Mouse (Mus musculus) frontal cortex, postnatal 36 days (tissue): Measurements from ENCODE around the gene Prmt8.

ENCODE experiments used
- DNase-seq, 2 experiments: peaks; one replicate each; pipeline ENCODE4 v3.0.0; 2022; ENCODE audit warnings: low spot score in 2 of 2

Prmt8 gene

GRCm38 (mm10) chr6:127769275-127770156 is at the start of gene Prmt8:
Gene Prmt8, minus strand, starts transcription at chr6:127769472.
- DNase-seq: peak; percentile 57 to 80

GRCm38 (mm10) chr6:127803046-127803729 is 33.9 kb upstream of the Prmt8 start:
- peak in 1 of 2 experiments; percentile 17 for DNase-seq

GRCm38 (mm10) chr6:127802211-127802610 is 32.9 kb upstream of the Prmt8 start:
- no peak for DNase-seq

DNA sequence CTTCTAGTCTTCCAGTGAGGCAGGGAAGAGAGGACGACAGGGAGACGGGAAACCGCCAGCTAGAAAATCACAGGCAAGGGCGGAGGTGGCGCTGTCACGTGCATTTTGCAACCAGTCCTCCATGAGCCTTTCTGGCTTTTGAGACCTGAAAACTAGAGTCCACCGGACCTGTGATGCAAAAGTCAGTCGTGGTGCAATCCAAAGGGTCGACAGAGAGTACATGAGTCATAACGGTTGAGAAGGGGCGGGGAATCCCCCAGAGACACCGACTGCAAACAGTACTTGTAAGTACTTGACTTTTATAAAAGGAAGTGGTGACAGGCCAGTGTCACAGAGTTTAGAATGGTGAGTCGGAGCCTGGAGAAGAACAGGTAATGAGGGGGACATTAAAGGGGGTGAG is 20.8 kb upstream of the Prmt8 start:
- no peak for DNase-seq

DNA sequence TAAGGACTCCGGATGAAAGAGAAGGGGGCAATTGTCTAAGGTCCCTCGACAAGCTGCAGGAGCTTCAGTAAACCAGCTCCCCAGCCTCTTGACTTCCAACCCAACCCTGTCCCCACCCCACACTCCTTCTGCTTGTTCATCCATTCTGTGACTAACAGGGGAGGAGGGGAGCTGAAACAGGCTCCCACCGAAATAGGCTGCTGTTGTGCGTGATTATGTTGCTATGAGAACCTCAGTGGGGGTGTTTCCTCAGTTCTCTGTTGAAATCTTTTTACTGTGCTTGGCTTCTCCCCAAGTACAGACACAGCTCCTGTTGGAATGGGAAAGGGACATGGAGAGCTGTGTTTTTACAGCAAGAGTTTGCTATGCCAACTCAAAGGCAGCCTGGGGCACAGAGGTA is 1.5 kb upstream of the Prmt8 start:
- peak; percentile 56 to 80 for DNase-seq

- DNase-seq: peak in 1 of 2 experiments; percentile 34
These were observed 524 bp downstream of the Prmt8 start for GRCm38 (mm10) chr6:127768621-127769274.

DNA sequence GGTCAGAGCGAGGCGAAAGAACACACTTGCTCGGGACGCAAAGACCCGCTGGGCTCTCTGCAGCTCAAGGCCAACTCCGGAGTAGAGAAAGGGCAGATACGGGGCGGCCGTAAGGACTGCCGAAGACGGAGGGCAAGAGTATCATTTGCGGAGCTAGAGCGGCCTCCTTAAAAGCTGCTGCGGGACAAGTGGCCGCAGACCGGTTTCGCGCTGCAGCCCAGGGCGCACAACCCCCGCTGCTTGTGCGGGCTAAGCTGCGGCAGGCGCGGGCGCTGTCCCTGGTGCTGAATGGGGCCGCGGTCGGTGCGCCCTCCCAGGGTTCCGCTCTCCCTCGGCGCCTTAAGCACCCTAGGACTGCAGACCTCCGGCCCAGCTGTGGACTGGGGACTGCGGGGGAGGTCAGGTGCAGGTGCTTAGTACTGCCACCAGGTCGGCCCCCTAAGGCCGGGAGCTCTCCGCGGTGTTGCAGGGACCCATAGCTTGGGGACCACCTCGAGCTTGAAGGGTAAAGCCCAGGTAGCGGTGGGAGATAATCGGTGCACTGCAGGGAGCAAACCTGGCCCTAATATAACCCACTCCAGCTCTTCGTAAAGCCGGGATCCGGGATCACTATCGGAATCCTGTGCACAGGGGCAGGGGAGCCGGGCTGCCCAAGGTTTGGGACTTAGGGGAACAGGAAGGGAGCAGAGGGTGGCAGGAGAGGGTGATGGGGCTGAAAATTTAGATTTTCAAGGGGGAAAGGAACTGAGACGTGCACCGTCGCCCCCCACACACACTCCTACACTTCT is 1.4 kb downstream of the Prmt8 start:
- peak; percentile 22 to 39 for DNase-seq

DNA sequence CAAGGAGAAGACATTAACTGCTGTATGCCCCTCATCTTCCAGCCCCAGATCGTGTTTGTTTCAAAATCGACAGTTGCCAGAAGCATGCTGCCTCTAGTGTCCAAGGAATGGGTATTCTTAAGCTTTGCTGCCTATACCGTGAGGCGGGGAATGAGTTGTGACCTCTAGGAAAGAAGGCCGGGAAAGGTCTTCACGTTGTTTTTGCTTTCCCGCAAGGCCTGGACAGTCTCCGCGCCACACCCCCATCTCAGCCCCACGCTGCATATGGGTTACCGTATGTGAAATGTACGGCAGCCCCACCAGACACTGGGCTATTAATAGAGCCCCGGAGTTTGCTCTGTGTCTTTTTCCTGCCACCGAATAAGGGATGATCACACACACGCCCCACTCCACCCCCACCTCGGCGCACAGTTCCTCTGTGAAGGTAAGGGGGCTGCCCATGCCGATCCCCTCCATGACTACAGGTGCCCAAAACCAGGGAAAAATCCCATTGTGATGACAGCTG is 2.0 kb downstream of the Prmt8 start:
- peak; percentile 72 to 84 for DNase-seq

- peak; percentile 37 to 60 for DNase-seq
These were observed 2.6 kb downstream of the Prmt8 start for GRCm38 (mm10) chr6:127766641-127767200.

- peak; percentile 43 to 79 for DNase-seq
These were observed 3.1 kb downstream of the Prmt8 start for GRCm38 (mm10) chr6:127766041-127766604.

DNA sequence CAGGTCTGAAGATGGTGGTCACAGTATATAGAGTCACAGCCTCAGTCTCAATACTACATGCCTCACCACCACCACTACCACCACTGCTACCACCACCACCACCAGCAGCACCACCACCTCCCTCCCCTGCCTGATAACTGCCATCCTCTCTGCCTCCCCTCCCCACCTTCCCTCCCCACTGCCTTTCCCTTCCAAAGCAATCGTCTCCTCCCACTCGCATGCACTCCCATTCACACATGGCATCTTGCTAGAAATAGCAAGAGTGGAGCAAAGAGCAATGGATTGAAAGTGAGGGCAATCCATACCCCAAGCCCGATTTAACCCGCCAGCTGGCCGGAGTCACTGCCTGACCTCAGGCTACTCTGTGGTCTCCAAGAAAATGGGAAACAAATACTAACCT is 3.7 kb downstream of the Prmt8 start:
- DNase-seq: peak in 1 of 2 experiments; percentile 29

DNA sequence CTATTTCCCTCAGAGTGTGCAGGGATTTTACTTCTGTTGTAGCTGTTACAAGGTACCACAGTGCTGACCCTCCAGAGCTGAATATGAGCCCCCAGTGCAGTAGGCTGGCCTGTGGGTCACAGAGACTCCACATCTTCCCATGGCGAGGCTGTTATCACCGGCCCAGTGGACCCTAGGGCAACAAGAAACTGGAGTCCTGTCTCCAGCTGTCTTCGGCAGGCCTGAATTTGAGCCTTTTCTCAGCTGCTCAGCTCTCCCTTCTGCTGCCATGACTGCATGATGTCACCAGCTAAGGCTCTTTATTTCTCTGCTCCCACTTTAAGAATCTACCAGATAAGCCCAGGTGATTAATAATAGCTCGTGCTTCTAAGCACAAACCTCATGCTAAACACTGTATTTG is 11.0 kb downstream of the Prmt8 start:
- no peak for DNase-seq

DNA sequence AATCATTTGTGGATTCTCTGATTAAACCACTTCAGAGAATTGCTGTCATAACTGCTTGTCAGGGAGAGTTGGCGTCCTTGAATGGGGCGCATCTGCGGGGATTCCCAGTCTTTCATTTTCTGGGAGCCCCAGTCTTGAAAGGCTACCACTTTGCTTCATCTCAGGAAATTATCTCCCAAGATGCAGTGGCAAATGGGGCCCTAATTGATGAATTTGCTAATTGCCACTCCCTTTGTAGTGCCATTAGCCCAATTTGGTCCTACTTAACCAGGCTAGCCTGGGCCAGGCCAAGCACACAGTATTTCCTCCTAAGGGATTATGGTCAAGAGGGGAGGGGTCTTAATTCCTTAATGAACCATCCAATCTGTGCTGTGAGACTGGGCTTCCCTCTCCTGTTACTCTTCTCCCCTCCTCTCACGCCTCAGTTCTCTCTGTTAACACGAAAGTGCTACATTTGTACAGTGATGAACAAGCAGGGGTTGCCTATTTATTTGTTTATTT is 11.6 kb downstream of the Prmt8 start:
- DNase-seq: no peak

GRCm38 (mm10) chr6:127756856-127757255 is 12.4 kb downstream of the Prmt8 start:
- peak; percentile 31 to 51 for DNase-seq

DNA sequence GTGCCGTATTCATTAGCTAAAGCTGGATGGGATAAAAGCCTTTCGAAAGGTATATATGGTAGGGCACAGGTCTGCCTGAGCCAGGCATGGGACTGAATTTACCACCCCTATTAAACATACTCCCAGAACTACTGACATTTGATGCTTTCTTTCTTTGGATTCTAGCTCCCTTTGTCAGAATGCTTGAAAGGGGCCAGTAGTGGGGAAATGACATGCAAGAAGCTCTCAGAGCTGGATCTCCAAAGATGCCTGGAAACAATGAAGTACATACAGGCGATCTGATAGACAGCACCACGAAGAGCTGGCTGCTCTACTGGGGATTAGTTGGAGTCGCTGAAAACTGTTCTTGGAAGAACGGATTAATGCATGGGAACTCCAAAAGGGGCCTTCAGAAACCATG is 16.0 kb downstream of the Prmt8 start:
- DNase-seq: no peak

DNA sequence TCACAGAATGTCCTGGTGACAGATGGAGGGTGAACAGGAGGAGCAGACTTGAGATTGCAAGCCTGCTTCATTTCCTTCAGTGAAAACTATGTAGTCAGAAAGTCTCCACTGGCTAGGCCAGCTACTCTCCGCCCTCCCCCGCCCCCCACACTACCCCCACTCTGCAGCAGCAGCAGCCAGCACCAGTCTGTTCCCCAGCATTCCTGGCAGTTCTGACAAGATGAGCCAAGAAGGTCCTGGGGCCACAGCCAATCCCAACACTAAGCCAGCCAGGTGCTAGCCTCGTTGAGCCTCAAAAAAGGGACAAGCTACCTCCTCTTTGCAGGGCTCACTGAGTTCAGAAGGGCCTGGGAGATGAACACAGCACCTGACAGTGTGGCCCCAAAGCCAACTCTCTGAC is 16.6 kb downstream of the Prmt8 start:
- DNase-seq: no peak

DNA sequence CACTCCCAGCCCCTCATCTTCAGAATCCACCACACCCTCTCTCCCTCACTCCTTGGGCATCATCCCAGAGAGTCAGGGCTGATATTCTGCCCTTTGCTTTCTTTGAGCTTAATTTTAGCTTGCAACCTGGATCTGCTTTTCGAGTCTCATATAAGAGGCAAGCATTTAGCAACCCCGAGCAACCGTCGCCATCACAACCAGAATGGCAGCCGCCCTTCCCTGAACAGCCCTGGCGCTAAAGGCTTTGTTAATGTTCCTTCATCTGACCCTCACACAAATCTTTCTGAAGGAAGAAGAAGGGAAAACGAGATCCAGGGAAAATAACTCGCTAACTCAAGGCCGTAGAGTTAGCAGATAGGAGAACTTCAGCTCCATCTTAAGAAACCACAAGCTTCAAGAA is 17.8 kb downstream of the Prmt8 start:
- no peak for DNase-seq

GRCm38 (mm10) chr6:127748793-127749192 is 20.5 kb downstream of the Prmt8 start:
- no peak for DNase-seq

DNA sequence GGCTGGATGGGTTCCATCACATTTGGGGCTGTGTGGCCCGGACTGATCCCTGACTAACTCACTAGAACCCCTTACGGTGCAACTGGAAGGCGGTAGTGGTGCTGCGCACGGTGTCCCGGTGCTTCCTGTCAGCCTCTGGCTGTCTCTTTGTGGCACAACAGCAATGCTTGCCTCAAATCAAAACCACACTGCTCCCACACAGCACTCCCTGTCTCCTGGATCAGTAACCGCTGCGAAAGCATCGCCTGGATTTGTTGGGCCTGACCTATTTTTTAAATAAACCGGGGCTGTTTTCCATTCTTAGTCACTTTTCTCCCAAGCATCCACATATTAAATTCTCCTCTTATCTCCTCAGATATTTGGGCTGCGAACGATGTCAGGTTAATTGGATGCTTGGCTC is 27.0 kb downstream of the Prmt8 start:
- DNase-seq: no peak

DNA sequence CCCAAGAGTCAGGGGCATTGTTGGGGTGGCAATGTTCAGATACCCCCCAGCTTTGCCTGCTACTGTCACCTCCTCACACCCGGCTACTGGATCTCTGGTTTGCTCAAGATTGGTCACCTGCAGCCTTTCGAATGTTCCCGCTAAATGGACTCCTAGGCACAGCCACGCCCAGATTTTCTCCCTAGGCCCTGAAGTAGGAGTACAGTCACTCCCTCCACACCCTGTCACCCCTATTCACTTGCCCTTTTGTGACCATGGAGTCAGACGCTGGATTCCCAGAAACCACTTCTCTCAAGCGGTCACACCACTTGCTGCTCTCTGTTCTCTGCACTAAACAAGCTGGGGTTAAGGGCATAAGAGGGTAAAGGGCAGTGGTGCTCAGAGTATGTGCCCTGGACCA is 28.1 kb downstream of the Prmt8 start:
- DNase-seq: no peak

DNA sequence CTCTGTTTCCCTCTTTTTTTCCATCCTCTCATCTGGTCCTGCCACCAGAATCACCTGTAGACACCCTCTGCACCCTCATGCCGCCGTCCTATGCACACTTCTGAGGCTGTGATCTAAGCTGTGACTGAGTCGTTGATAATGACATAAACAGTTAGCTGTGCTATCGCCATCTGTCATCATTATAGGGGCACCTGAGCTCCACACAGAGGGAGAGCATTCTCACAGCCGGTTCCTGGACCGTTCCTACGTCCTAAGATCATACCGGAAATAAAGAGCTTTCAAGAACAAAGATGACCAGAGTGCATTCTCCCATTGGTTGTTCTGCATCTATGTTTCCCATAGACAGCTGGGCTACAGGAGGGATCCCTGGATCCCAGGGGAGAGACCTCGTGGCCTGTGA is 28.6 kb downstream of the Prmt8 start:
- DNase-seq: no peak
